Mouse (Mus musculus) effector memory CD4-positive, alpha-beta T cell, adult 7 months (primary cell): ENCODE results near the gene Prlr. TPM values are rescaled to one million over a fixed set of nuclear protein-coding genes. Genes with fewer than 3 reads are reported as not detected.

Source experiments
- polyA plus RNA-seq: library from polyadenylated mRNA; unstranded; fragments of 100-300 nt; shearing (Covaris generic); gene quantifications from one replicate; pipeline ENCODE4 v1.2.1, GENCODE M21; 2017

Prlr gene
- polyA plus RNA-seq = 0.63 TPM

GRCm38 (mm10) chr15:10177083-10177482 is at the start of gene Prlr:
Gene Prlr (plus strand): TSS chr15:10177238.

DNA sequence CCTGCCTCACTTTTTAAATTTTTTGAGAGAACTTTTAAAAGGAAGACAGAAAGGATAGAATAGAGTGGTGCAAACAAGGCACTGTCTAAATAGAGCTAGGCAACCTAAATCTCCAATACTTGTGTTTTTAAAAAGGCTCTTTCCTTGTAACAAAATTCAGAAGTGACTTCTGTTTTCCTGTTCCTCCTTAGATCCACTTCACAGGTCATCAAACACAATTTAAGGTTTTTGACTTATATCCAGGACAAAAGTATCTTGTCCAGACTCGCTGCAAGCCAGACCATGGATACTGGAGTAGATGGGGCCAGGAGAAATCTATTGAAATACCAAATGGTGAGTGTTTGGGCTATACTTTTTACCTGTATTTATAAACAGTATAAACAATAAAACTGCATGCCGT is 148.0 kb downstream of the Prlr start, which contains the start of gene Gm21973:
Gene Gm21973, plus strand, starts transcription at position 301 of the 400 bp plus-strand sequence.

GRCm38 (mm10) chr15:10358039-10358948 is 181.3 kb downstream of the Prlr start, which contains the start of gene Agxt2:
Gene Agxt2 (plus strand): TSS chr15:10358532.

Other genes starting within 250 kb of the Prlr start
- not detected for gene Gm21973, start 148.1 kb downstream of the Prlr start, polyA plus RNA-seq
- 0.38 TPM for gene Agxt2, start 181.3 kb downstream of the Prlr start, polyA plus RNA-seq